11 mouse cellular contexts compared by ENCODE assay signal in the genomic region with DNA sequence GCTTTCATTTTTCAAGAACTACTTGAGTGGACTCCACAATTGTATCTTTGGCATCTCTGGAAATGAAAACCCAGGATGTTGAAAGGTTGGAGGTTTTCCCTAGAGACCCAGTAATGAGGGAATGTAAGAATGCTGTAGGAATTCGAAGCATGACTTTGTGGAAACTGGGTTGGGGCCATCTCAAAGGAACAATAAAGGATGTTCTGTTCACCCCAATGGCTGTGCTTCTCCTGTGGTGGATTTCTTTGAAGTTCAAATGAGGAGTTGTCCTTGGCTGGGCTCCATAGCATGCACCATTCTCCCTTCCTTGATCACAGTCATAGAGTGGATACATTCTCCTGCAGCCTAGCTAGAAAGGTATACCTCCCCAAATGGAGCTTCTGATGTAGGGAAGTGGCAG.
"Had no signal": no experiment of that assay in that cellular context is flagged by ENCODE, and none has a peak within 500 bp of the region (broad histone marks: within the 10 kb centered on the region; RNA-seq: fewer than 3 reads in every experiment).

No protein-coding gene starts in this region.

- DNase-seq: kidney, adult 9 months; kidney, postnatal 14 days; kidney, postnatal 4 days; liver; lung, adult 2 months; lung, postnatal 14 days; lung, postnatal 4 days; right cerebral cortex, adult 18-20 months; right cerebral cortex, postnatal 14 days; right cerebral cortex, postnatal 4 days; thymus, postnatal 25 days had no signal
